ENCODE assay signal across 12 mouse cellular contexts in the genomic region with DNA sequence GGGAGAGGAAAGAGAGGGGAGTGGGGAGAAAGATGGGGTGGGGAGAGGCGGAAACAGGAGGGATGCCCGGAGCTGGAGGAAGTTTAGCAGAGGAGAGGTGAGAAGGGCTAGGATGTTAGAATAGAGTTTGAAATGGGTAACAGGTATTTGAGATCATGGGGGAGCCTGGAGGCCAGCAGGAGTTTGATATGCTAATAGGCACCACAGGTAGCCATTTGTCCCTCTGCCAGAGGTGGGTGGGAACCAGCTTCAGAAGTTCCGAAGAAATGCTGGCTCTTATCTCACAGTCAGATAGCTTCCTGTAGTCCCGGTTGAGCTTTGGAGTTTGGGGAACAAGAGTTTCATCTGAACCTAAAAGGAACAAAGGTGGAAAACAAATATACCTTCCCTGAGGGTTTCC.
"Had no signal": no experiment of that assay in that cellular context is flagged by ENCODE, and none has a peak within 500 bp of the region (broad histone marks: within the 10 kb centered on the region; RNA-seq: fewer than 3 reads in every experiment).

No protein-coding gene starts in this region.

- H3K4me3 ChIP-seq: kidney, embryonic 15.5 days; limb, embryonic 13.5 days; myocyte; neural tube, embryonic 12.5 days; stomach, embryonic 15.5 days had no signal

- H3K4me1 ChIP-seq: stomach, embryonic 15.5 days had no signal

- H3K36me3 ChIP-seq: kidney, embryonic 15.5 days; limb, embryonic 13.5 days; neural tube, embryonic 12.5 days; stomach, embryonic 15.5 days had no signal

- H3K27me3 ChIP-seq: neural tube, embryonic 12.5 days; stomach, embryonic 15.5 days had no signal

- DNase-seq: kidney, adult 2 months; kidney, postnatal 14 days; left cerebral cortex, postnatal 4 days; lung, adult 18-20 months; right cerebral cortex, postnatal 14 days; thymus, postnatal 36 days had no signal

- H3K9ac ChIP-seq: kidney, embryonic 15.5 days; limb, embryonic 13.5 days; liver, embryonic 14.5 days; neural tube, embryonic 12.5 days; stomach, embryonic 15.5 days had no signal

- H3K27ac ChIP-seq: kidney, embryonic 15.5 days; limb, embryonic 13.5 days; liver, embryonic 14.5 days; neural tube, embryonic 12.5 days; stomach, embryonic 15.5 days had no signal

- H3K9me3 ChIP-seq: kidney, embryonic 15.5 days; limb, embryonic 13.5 days; neural tube, embryonic 12.5 days; stomach, embryonic 15.5 days had no signal

- H3K4me2 ChIP-seq: kidney, embryonic 15.5 days; neural tube, embryonic 12.5 days; stomach, embryonic 15.5 days had no signal
